Mouse (Mus musculus) kidney, adult 2 months (tissue): ENCODE measurements at regions not wholly inside any gene's neighbourhood (a gene's known extent, or its start where the extent isn't known, plus 50 kb on each side); places are given as distances from the start of the nearest gene placed in this dataset.

Experiments
- CTCF ChIP-seq: fragments of 200-500 bp; conservative IDR thresholded peaks from 2 replicates; pipeline ENCODE4 v1.5.1; 2011; ENCODE audit warnings: low read depth, mild to moderate bottlenecking, control low read depth, low read length, moderate library complexity, mixed read lengths; ENCODE audit not compliant: insufficient read depth, insufficient read length
- POLR2A ChIP-seq: fragments of 200-500 bp; IDR thresholded peaks from one replicate; pipeline ENCODE4 v1.6.1; 2011; ENCODE audit warnings: low read depth, low read length, control low read depth

DNA sequence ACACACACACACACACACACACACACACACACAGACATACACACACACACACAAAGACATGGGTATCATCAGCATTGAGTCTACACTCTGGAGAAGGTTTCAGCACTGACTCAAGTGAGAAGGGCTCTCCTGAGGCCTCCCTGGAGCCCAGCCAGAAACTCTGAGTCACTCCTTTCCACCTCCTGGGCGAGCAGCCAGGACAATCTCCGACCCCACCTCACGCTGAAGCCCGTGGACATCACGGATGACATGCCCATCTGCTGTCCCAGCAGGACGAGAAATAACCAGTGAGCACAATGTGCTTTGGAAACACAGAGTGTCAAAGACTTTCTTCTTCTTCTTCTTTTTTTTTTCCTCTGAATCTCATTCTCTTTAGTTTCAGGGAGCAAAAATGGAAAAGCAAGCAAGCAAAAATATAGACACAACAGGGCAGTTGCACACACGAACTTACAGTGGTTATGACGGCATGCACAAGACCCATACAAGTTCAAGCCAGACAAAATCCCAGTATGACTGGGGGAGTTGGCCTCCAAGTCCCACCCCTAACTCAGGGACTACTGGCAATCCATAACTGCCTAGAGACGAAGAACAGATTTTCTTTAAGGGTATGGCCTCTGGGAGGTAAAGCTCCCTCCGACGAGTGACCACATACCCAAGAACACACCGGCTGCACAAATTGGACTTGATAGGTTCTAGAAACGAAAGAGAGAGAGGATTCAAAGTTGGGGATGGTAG lies 65.2 kb upstream of the Nr4a3 start:
- TF ChIP-seq CTCF = no peak
- TF ChIP-seq POLR2A = no peak
